Mouse (Mus musculus) testis, adult 2 months (tissue): ENCODE measurements around the gene Clic4. TPM values are rescaled to one million over a fixed set of nuclear protein-coding genes. Genes with fewer than 3 reads are reported as not detected.

Source experiments
- H3K27ac ChIP-seq: fragments of 200-500 bp; 2 replicates; pipeline ENCODE4 v1.5.1; 2012; ENCODE audit warnings: low read depth, low read length; ENCODE audit not compliant: control insufficient read depth, insufficient read depth
- H3K27me3 ChIP-seq: fragments of 200-500 bp; 2 replicates; pipeline ENCODE4 v1.6.1; 2012; ENCODE audit warnings: mild to moderate bottlenecking, low read length, moderate library complexity; ENCODE audit not compliant: control insufficient read depth, insufficient read depth
- H3K36me3 ChIP-seq: fragments of 200-500 bp; 2 replicates; pipeline ENCODE4 v1.6.1; 2012; ENCODE audit warnings: mild to moderate bottlenecking, low read length; ENCODE audit not compliant: control insufficient read depth, insufficient read depth
- H3K4me1 ChIP-seq: fragments of 200-500 bp; 2 replicates; pipeline ENCODE4 v1.6.1; 2012; ENCODE audit warnings: low read length; ENCODE audit not compliant: control insufficient read depth, insufficient read depth
- H3K4me3 ChIP-seq: fragments of 200-500 bp; 2 replicates; pipeline ENCODE4 v1.5.1; 2012; ENCODE audit warnings: low read depth, mild to moderate bottlenecking, low read length, moderate library complexity, mixed read lengths; ENCODE audit not compliant: control insufficient read depth
- CTCF ChIP-seq: fragments of 200-500 bp; IDR thresholded peaks from 2 replicates; pipeline ENCODE4 v1.5.1; 2012; ENCODE audit warnings: low read depth, mild to moderate bottlenecking, inconsistent platforms, low read length, moderate library complexity; ENCODE audit not compliant: control insufficient read depth, insufficient read depth, insufficient replicate concordance
- POLR2A ChIP-seq: fragments of 200-500 bp; IDR thresholded peaks from 2 replicates; pipeline ENCODE4 v1.6.1; 2012; ENCODE audit warnings: low read depth, mild to moderate bottlenecking, inconsistent platforms, low read length, moderate library complexity; ENCODE audit not compliant: control insufficient read depth
- polyA plus RNA-seq: library from polyadenylated mRNA; depleted of rRNA; stranded (reverse); fragments of >200 nt; gene quantifications from 2 replicates; pipeline ENCODE4 v1.2.3, GENCODE M21; 2012

Clic4 gene
- polyA plus RNA-seq, 1 experiment: 21.0 TPM

GRCm38 (mm10) chr4:135271881-135272616 is 565 bp downstream of the Clic4 start:
- Histone ChIP-seq H3K27ac (peak overlapping the region; percentile 93), H3K27me3 (no peaks in the 10 kb centered on the region), H3K4me3 (peak overlapping the region; percentile 95), H3K36me3 (no peaks in the 10 kb centered on the region), H3K4me1 (peaks cover 24% of the 10 kb centered on the region)
- TF ChIP-seq CTCF (no peak), POLR2A (no peak)

GRCm38 (mm10) chr4:135271419-135271828 is 1.2 kb downstream of the Clic4 start:
- Histone ChIP-seq H3K4me3 (peak overlapping the region; percentile 95), H3K4me1 (peaks cover 24% of the 10 kb centered on the region), H3K27me3 (no peaks in the 10 kb centered on the region), H3K27ac (peak overlapping the region; percentile 93), H3K36me3 (no peaks in the 10 kb centered on the region)
- TF ChIP-seq CTCF: no peak
- TF ChIP-seq POLR2A: no peak

- H3K27ac ChIP-seq: no peak overlapping the region
- TF ChIP-seq CTCF (no peak), POLR2A (no peak)
- H3K4me3 ChIP-seq: no peak overlapping the region; the same call in 1 of the 2 replicates
- H3K4me1 ChIP-seq: peaks cover 26% of the 10 kb centered on the region
- H3K36me3 ChIP-seq: no peaks in the 10 kb centered on the region
- no peaks in the 10 kb centered on the region for H3K27me3 ChIP-seq
Observed at GRCm38 (mm10) chr4:135270476-135270875, 2.1 kb downstream of the Clic4 start.

- Histone ChIP-seq H3K4me1 (peaks cover 26% of the 10 kb centered on the region), H3K27ac (no peak overlapping the region), H3K36me3 (no peaks in the 10 kb centered on the region), H3K27me3 (no peaks in the 10 kb centered on the region), H3K4me3 (no peak overlapping the region)
- TF ChIP-seq POLR2A (no peak), CTCF (no peak)
Observed at GRCm38 (mm10) chr4:135269656-135270341, 2.8 kb downstream of the Clic4 start.

GRCm38 (mm10) chr4:135267521-135267920 is 5.1 kb downstream of the Clic4 start:
- no peaks in the 10 kb centered on the region for H3K36me3 ChIP-seq
- no peak overlapping the region for H3K4me3 ChIP-seq
- H3K4me1 ChIP-seq: peaks cover 21% of the 10 kb centered on the region
- no peaks in the 10 kb centered on the region for H3K27me3 ChIP-seq
- no peak overlapping the region for H3K27ac ChIP-seq
- TF ChIP-seq POLR2A: no peak
- TF ChIP-seq CTCF: no peak

- TF ChIP-seq CTCF (no peak), POLR2A (no peak)
- Histone ChIP-seq H3K27me3 (no peaks in the 10 kb centered on the region), H3K27ac (no peak overlapping the region), H3K4me3 (no peak overlapping the region), H3K4me1 (peaks cover 21% of the 10 kb centered on the region), H3K36me3 (no peaks in the 10 kb centered on the region)
Observed at GRCm38 (mm10) chr4:135266987-135267386, 5.6 kb downstream of the Clic4 start.

- Histone ChIP-seq H3K36me3 (no peaks in the 10 kb centered on the region), H3K4me3 (no peak overlapping the region), H3K27me3 (no peaks in the 10 kb centered on the region), H3K4me1 (peaks cover 2% of the 10 kb centered on the region; the same call in 1 of the 2 replicates), H3K27ac (no peak overlapping the region)
- TF ChIP-seq CTCF (no peak), POLR2A (no peak)
Observed at GRCm38 (mm10) chr4:135260434-135260833, 12.2 kb downstream of the Clic4 start.

GRCm38 (mm10) chr4:135258521-135258920 is 14.1 kb downstream of the Clic4 start:
- Histone ChIP-seq H3K27me3 (no peaks in the 10 kb centered on the region), H3K36me3 (no peaks in the 10 kb centered on the region), H3K27ac (no peak overlapping the region), H3K4me3 (no peak overlapping the region), H3K4me1 (no peaks in the 10 kb centered on the region; the same call in 1 of the 2 replicates)
- TF ChIP-seq CTCF (no peak), POLR2A (no peak)
